Mouse (Mus musculus): ENCODE measurements around the gene S100a4.

DNA sequence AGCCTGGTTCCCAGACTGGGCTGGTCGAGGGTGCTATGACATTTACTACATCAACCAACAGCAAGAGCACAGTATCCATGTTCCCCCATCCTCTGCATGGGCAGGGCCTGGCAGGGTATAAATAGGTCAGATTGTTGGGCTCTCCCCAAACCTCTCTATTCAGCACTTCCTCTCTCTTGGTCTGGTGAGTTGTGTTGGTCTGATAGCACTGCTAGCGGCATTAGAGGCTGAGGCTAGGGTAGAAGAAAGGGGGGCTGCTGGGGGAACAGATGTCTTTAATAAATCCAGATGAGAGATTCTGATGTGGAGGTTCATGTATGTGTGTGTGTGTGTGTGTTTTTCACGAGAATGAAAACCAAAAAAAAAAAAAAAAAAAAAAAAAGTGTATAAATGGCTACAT lies at the start of gene S100a4:
- TF ChIP-seq CTCF (IDR thresholded peaks at IDR 0.05; ENCODE audit: control insufficient read depth, insufficient read depth, insufficient replicate concordance, low read depth, low read length) (no peak), POLR2A (IDR thresholded peaks at IDR 0.05; ENCODE audit: control insufficient read depth, low read depth, low read length) (no peak)

Data from testis, adult 2 months (tissue).